Mouse (Mus musculus): Measurements from ENCODE around the gene Tmem156.

DNA sequence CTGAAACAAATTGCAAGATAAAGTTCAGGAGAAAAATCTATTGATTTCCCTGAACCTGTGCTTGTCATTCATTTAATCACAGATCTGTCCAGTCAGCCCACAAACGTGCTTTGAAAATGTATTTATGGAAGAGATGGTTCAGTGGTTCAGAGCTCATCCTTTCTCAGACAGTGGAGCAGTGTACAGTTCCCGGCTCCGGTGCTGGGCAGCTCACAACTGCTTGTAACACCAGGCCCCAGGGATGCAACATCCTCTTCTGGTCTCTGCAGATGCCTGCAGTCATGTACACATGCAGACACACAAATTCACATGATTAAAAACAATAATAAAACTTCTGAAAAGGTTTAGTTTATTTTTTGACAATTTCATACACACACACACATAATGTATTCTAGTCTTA, 40.4 kb downstream of the Tmem156 start:
- TF ChIP-seq CTCF (IDR thresholded peaks at IDR 0.05; ENCODE audit: low read depth, low read length) = no peak
- no peak for TF ChIP-seq POLR2A (IDR thresholded peaks at IDR 0.05; ENCODE audit: insufficient read depth, low read length)

All from ES-Bruce4 (cell line).